Mouse (Mus musculus): Measurements from ENCODE around the gene Foxn1. TPM values are rescaled to one million over a fixed set of nuclear protein-coding genes. Genes with fewer than 3 reads are reported as not detected.

The Foxn1 gene
- polyA plus RNA-seq, 1 experiment from 2014 or later = 1.9 TPM

- no peaks in the 10 kb centered on the region for H3K4me1 ChIP-seq
- no peaks in the 10 kb centered on the region for H3K9me3 ChIP-seq
- no peak overlapping the region for H3K27ac ChIP-seq
- no peak overlapping the region for H3K4me3 ChIP-seq
- H3K36me3 ChIP-seq = peaks cover 88% of the 10 kb centered on the region
- no peak for ATAC-seq (ENCODE audit: borderline replicate concordance, extremely low read depth, low FRiP score, low TSS enrichment)
- H3K4me2 ChIP-seq = no peak overlapping the region
- 95% methylated on average over 2 of the region's 2 CpGs for WGBS
- no peaks in the 10 kb centered on the region for H3K27me3 ChIP-seq
- H3K9ac ChIP-seq = no peak overlapping the region
Measured at GRCm38 (mm10) chr11:78313662-78314061, 72.7 kb downstream of the Foxn1 start.

- Histone ChIP-seq H3K36me3 (peaks cover 81% of the 10 kb centered on the region), H3K4me2 (no peak overlapping the region), H3K27me3 (no peaks in the 10 kb centered on the region), H3K4me1 (peaks cover 7% of the 10 kb centered on the region), H3K4me3 (no peak overlapping the region), H3K9ac (no peak overlapping the region), H3K27ac (no peak overlapping the region), H3K9me3 (no peaks in the 10 kb centered on the region)
- no peak for ATAC-seq (ENCODE audit: borderline replicate concordance, extremely low read depth, low FRiP score, low TSS enrichment)
- WGBS = 84% methylated on average over 8 of the region's 8 CpGs
Measured at GRCm38 (mm10) chr11:78310861-78311511, 75.4 kb downstream of the Foxn1 start.

Other genes starting within 250 kb of the Foxn1 start
- 82.4 and 88.4 TPM in 2 replicates for gene Traf4, start 221.0 kb downstream of the Foxn1 start, polyA plus RNA-seq (2015; fragmentation: Nextera tagmentation; extraction: Ambion mirVana)
- gene Nek8, start 209.9 kb downstream of the Foxn1 start, polyA plus RNA-seq (2015; fragmentation: Nextera tagmentation; extraction: Ambion mirVana) = 19.2 and 20.3 TPM in 2 replicates
- 20.2 and 22.9 TPM in 2 replicates for gene Tlcd1, start 209.8 kb downstream of the Foxn1 start, polyA plus RNA-seq (2015; fragmentation: Nextera tagmentation; extraction: Ambion mirVana)
- 1,297 and 1,378 TPM in 2 replicates for gene Rpl23a, start 203.0 kb downstream of the Foxn1 start, polyA plus RNA-seq (2015; fragmentation: Nextera tagmentation; extraction: Ambion mirVana)
- gene Rab34, start 198.1 kb downstream of the Foxn1 start, polyA plus RNA-seq (2015; fragmentation: Nextera tagmentation; extraction: Ambion mirVana) = 141 and 147 TPM in 2 replicates
- gene Proca1, start 193.2 kb downstream of the Foxn1 start, polyA plus RNA-seq (2015; fragmentation: Nextera tagmentation; extraction: Ambion mirVana) = 4.4 and 4.7 TPM in 2 replicates
- gene Sdf2, start 140.8 kb downstream of the Foxn1 start, polyA plus RNA-seq (2015; fragmentation: Nextera tagmentation; extraction: Ambion mirVana) = 79.9 and 84.1 TPM in 2 replicates
- 23.7 and 25.5 TPM in 2 replicates for gene Supt6, start 140.6 kb downstream of the Foxn1 start, polyA plus RNA-seq (2015; fragmentation: Nextera tagmentation; extraction: Ambion mirVana)
- 71.1 and 75.9 TPM in 2 replicates for gene 2610507B11Rik, start 124.8 kb downstream of the Foxn1 start, polyA plus RNA-seq (2015; fragmentation: Nextera tagmentation; extraction: Ambion mirVana)
- gene BC030499, start 95.7 kb downstream of the Foxn1 start, polyA plus RNA-seq (2015; fragmentation: Nextera tagmentation; extraction: Ambion mirVana) = 0.10 and 0.25 TPM in 2 replicates
- 44.8 and 49.9 TPM in 2 replicates for gene Spag5, start 85.0 kb downstream of the Foxn1 start, polyA plus RNA-seq (2015; fragmentation: Nextera tagmentation; extraction: Ambion mirVana)
- gene Aldoc, start 63.6 kb downstream of the Foxn1 start, polyA plus RNA-seq (2015; fragmentation: Nextera tagmentation; extraction: Ambion mirVana) = 7.7 and 8.1 TPM in 2 replicates
- 75.5 and 78.5 TPM in 2 replicates for gene Pigs, start 58.1 kb downstream of the Foxn1 start, polyA plus RNA-seq (2015; fragmentation: Nextera tagmentation; extraction: Ambion mirVana)
- gene Unc119, start 43.1 kb downstream of the Foxn1 start, polyA plus RNA-seq (2015; fragmentation: Nextera tagmentation; extraction: Ambion mirVana) = 33.4 and 35.7 TPM in 2 replicates
- gene Slc13a2, start 35.7 kb upstream of the Foxn1 start, polyA plus RNA-seq (2015; fragmentation: Nextera tagmentation; extraction: Ambion mirVana) = 0.06 and 0.12 TPM in 2 replicates
- gene Slc46a1, start 79.1 kb upstream of the Foxn1 start, polyA plus RNA-seq (2015; fragmentation: Nextera tagmentation; extraction: Ambion mirVana) = 11.7 and 12.0 TPM in 2 replicates
- 0.91 and 0.96 TPM in 2 replicates for gene Sarm1, start 111.2 kb upstream of the Foxn1 start, polyA plus RNA-seq (2015; fragmentation: Nextera tagmentation; extraction: Ambion mirVana)
- gene Vtn, start 112.5 kb upstream of the Foxn1 start, polyA plus RNA-seq (2015; fragmentation: Nextera tagmentation; extraction: Ambion mirVana) = 1.2 and 10.2 TPM in 2 replicates
- not detected in 2 replicates for gene Sebox, start 116.9 kb upstream of the Foxn1 start, polyA plus RNA-seq (2015; fragmentation: Nextera tagmentation; extraction: Ambion mirVana)
- 44.4 and 48.3 TPM in 2 replicates for gene Tmem199, start 125.6 kb upstream of the Foxn1 start, polyA plus RNA-seq (2015; fragmentation: Nextera tagmentation; extraction: Ambion mirVana)
- 158 TPM in 2 replicates for gene Poldip2, start 125.6 kb upstream of the Foxn1 start, polyA plus RNA-seq (2015; fragmentation: Nextera tagmentation; extraction: Ambion mirVana)
- gene Tnfaip1, start 149.8 kb upstream of the Foxn1 start, polyA plus RNA-seq (2015; fragmentation: Nextera tagmentation; extraction: Ambion mirVana) = 83.0 and 83.1 TPM in 2 replicates
- gene Ift20, start 149.8 kb upstream of the Foxn1 start, polyA plus RNA-seq (2015; fragmentation: Nextera tagmentation; extraction: Ambion mirVana) = 134 and 137 TPM in 2 replicates
- 73.2 and 79.5 TPM in 2 replicates for gene Tmem97, start 164.2 kb upstream of the Foxn1 start, polyA plus RNA-seq (2015; fragmentation: Nextera tagmentation; extraction: Ambion mirVana)

Measured in lung, embryonic 15.5 days (tissue).